Mouse (Mus musculus) forebrain, postnatal 0 days (tissue): ENCODE measurements around the gene Vps13a. TPM values are rescaled to one million over a fixed set of nuclear protein-coding genes. Genes with fewer than 3 reads are reported as not detected.
A peak's percentile ranks its signal among the peaks of the same experiment; 100 is the strongest.

Source experiments
- ATAC-seq: fragments of 200-750 bp; cut with Nextera tagmentation; 2 replicates; pipeline ENCODE4 v1.8.0; 2017; ENCODE audit warnings: mild to moderate bottlenecking, moderate library complexity
- DNase-seq: peaks from one replicate; pipeline ENCODE4 v3.0.0-alpha.2; 2015
- H3K27ac ChIP-seq: fragments of 300-500 bp; sonication (generic); 2 replicates; pipeline ENCODE4 v1.5.1; 2014; ENCODE audit warnings: low read depth, mild to moderate bottlenecking, antibody characterized with exemption, low read length, moderate library complexity, mixed read lengths
- H3K27me3 ChIP-seq: fragments of 300-500 bp; sonication (generic); 2 replicates; pipeline ENCODE4 v1.6.1; 2014; ENCODE audit warnings: mild to moderate bottlenecking, low read length, mixed read lengths; ENCODE audit not compliant: insufficient read depth
- H3K36me3 ChIP-seq: fragments of 300-500 bp; sonication (generic); 2 replicates; pipeline ENCODE4 v1.6.1; 2014; ENCODE audit warnings: mild to moderate bottlenecking, moderate library complexity; ENCODE audit not compliant: insufficient read depth
- H3K4me1 ChIP-seq: fragments of 300-500 bp; sonication (generic); 2 replicates; pipeline ENCODE4 v1.6.1; 2014; ENCODE audit warnings: antibody characterized with exemption; ENCODE audit not compliant: insufficient read depth
- H3K4me2 ChIP-seq: fragments of 300-500 bp; sonication (generic); 2 replicates; pipeline ENCODE4 v1.6.1; 2014; ENCODE audit warnings: low read depth, mild to moderate bottlenecking, moderate library complexity
- H3K4me3 ChIP-seq: fragments of 300-500 bp; sonication (generic); 2 replicates; pipeline ENCODE4 v1.5.1; 2014; ENCODE audit warnings: low read depth, low read length, mixed read lengths
- H3K9ac ChIP-seq: fragments of 300-500 bp; sonication (generic); 2 replicates; pipeline ENCODE4 v1.6.1; 2014; ENCODE audit warnings: mild to moderate bottlenecking
- H3K9me3 ChIP-seq: fragments of 300-500 bp; sonication (generic); 2 replicates; pipeline ENCODE4 v1.6.1; 2016; ENCODE audit warnings: low read length
- CTCF ChIP-seq: sonication (generic); IDR thresholded peaks from 2 replicates; pipeline ENCODE4 v1.5.1; 2016; ENCODE audit warnings: antibody characterized with exemption, control low read depth, low read depth
- WGBS: fragments of 180-500 bp; shearing (Covaris S2); extraction: QIAGEN DNeasy Blood & Tissue Kit; methylation state at CpG from one replicate; pipeline ENCODE4 v1.1.7; 2014; 5-methylcytosine and 5-hydroxymethylcytosine counted together
- polyA plus RNA-seq: library from polyadenylated mRNA; unstranded; fragments of >200 nt; fragmentation: Nextera tagmentation; extraction: Ambion mirVana; gene quantifications from 2 replicates; pipeline ENCODE4 v1.2.1, GENCODE M21; 2015
- total RNA-seq: library from RNA; depleted of rRNA; stranded (reverse); fragments of >200 nt; gene quantifications from 2 replicates; pipeline ENCODE4 v1.2.3, GENCODE M21; 2014

Vps13a gene
- total and polyA plus RNA-seq, 2 experiments from 2014 or later, result 5.4 to 23.5 TPM

DNA sequence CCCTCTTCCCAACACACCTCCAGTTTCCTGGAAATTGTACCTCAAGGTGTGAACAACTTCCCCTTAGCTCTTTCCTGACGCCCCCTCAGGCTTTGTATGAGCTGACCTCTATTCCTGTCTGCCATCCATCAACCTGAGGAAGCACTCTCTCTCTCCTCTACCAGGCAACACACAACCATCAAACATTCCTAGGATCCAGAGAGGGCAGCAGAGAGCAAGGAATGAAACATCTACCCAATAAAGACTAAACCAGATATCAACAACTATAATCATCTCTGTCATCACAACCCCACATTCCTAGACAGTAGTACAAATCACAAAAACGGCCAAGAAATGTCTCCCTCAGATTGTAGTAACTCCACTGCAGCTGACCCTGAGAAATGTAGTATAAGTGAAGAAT is 52.0 kb downstream of the Vps13a start:
- no peaks in the 10 kb centered on the region for H3K27me3 ChIP-seq
- H3K9ac ChIP-seq, result no peak overlapping the region
- TF ChIP-seq CTCF, result peak; percentile 31; the same call in 1 of the 2 replicates
- H3K36me3 ChIP-seq, result no peaks in the 10 kb centered on the region
- no peak overlapping the region for H3K4me3 ChIP-seq
- ATAC-seq (no peak), DNase-seq (no peak)
- no peak overlapping the region for H3K27ac ChIP-seq
- 79% methylated on average over 2 of the region's 2 CpGs for WGBS
- no peaks in the 10 kb centered on the region for H3K9me3 ChIP-seq
- no peaks in the 10 kb centered on the region for H3K4me1 ChIP-seq
- H3K4me2 ChIP-seq, result no peak overlapping the region

DNA sequence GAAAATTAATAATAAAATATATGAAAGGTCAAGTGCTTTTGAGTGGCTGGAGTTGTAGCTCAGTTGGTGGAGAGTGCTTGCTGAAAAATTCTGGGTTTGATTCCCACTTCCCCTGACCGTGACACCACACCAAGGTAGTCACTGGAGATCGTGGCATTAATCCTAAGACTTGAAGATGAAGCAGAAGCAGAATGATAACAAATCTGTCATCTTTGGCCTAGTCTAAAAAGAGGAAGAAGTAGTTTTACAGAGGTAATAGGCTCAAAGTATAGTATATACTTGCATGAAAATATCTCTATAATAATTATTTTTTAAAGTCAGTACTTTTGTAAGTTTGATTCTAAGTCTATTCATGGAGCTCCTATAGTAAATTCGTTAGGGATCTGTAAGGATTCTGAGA is 65.5 kb downstream of the Vps13a start:
- no peaks in the 10 kb centered on the region for H3K27me3 ChIP-seq
- DNase-seq (no peak), ATAC-seq (no peak)
- whole genome bisulfite sequencing, result 94% methylated on average over 3 of the region's 3 CpGs
- TF ChIP-seq CTCF, result no peak
- no peaks in the 10 kb centered on the region for H3K36me3 ChIP-seq
- H3K4me1 ChIP-seq, result no peaks in the 10 kb centered on the region
- no peak overlapping the region for H3K4me2 ChIP-seq
- H3K9ac ChIP-seq, result no peak overlapping the region
- H3K4me3 ChIP-seq, result no peak overlapping the region
- no peak overlapping the region for H3K27ac ChIP-seq
- H3K9me3 ChIP-seq, result no peaks in the 10 kb centered on the region

DNA sequence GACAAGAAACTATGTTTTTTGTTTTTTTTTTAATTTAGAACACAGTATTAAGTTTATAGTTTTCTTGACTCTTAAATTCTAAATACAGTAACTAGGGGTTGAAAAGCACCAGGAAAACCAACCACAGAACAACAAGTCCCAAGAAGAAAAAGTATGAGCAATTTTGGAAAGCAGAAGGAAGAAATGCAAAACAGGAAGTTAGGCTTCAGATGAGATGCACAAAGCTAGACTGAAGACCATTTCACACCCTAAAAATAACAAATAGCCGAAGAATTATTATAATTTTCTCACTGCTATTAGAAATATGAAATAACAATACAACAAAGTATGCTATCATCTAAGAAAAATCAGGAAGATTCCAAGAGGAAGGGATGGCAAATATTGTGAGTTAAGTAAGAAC is 78.9 kb downstream of the Vps13a start:
- no peak overlapping the region for H3K4me3 ChIP-seq
- no peaks in the 10 kb centered on the region for H3K4me1 ChIP-seq
- DNase-seq, result no peak
- no peak for TF ChIP-seq CTCF
- no peak overlapping the region for H3K4me2 ChIP-seq
- WGBS, result 92% methylated on average over 1 of the region's 1 CpGs
- ATAC-seq, result no peak
- no peaks in the 10 kb centered on the region for H3K9me3 ChIP-seq
- no peaks in the 10 kb centered on the region for H3K36me3 ChIP-seq
- H3K27me3 ChIP-seq, result no peaks in the 10 kb centered on the region
- no peak overlapping the region for H3K27ac ChIP-seq
- H3K9ac ChIP-seq, result no peak overlapping the region

GRCm38 (mm10) chr19:16684922-16685321 is 95.8 kb downstream of the Vps13a start:
- WGBS, result 97% methylated on average over 4 of the region's 4 CpGs
- ATAC-seq, result no peak

GRCm38 (mm10) chr19:16684210-16684609 is 96.5 kb downstream of the Vps13a start:
- no peak overlapping the region for H3K27ac ChIP-seq
- H3K9me3 ChIP-seq, result no peaks in the 10 kb centered on the region
- no peak for TF ChIP-seq CTCF
- no peak overlapping the region for H3K4me3 ChIP-seq
- no peak for ATAC-seq
- H3K4me1 ChIP-seq, result no peaks in the 10 kb centered on the region
- 84% methylated on average over 2 of the region's 2 CpGs for WGBS
- H3K36me3 ChIP-seq, result no peaks in the 10 kb centered on the region
- H3K4me2 ChIP-seq, result no peak overlapping the region
- H3K9ac ChIP-seq, result no peak overlapping the region
- H3K27me3 ChIP-seq, result no peaks in the 10 kb centered on the region
- DNase-seq, result no peak

More at GRCm38 (mm10) chr19:16684922-16685321, 95.8 kb downstream of the Vps13a start:
- Histone ChIP-seq H3K9me3 (no peaks in the 10 kb centered on the region), H3K36me3 (no peaks in the 10 kb centered on the region), H3K4me3 (no peak overlapping the region), H3K4me1 (no peaks in the 10 kb centered on the region), H3K9ac (no peak overlapping the region), H3K4me2 (no peak overlapping the region), H3K27ac (no peak overlapping the region), H3K27me3 (no peaks in the 10 kb centered on the region)
- no peak for TF ChIP-seq CTCF
- DNase-seq, result no peak

- no peaks in the 10 kb centered on the region for H3K27me3 ChIP-seq
- H3K9me3 ChIP-seq, result no peaks in the 10 kb centered on the region
- no peak overlapping the region for H3K4me2 ChIP-seq
- 42% methylated on average over 14 of the region's 14 CpGs for WGBS
- H3K27ac ChIP-seq, result no peak overlapping the region
- ATAC-seq (peak; percentile 74; the same call in 1 of the 2 replicates), DNase-seq (no peak)
- no peaks in the 10 kb centered on the region for H3K36me3 ChIP-seq
- H3K4me1 ChIP-seq, result no peaks in the 10 kb centered on the region
- H3K9ac ChIP-seq, result no peak overlapping the region
- H3K4me3 ChIP-seq, result no peak overlapping the region
- no peak for TF ChIP-seq CTCF
Measured at GRCm38 (mm10) chr19:16625610-16626395, 154.9 kb downstream of the Vps13a start.

- Histone ChIP-seq H3K4me2 (no peak overlapping the region), H3K27ac (no peak overlapping the region), H3K9ac (no peak overlapping the region), H3K4me1 (no peaks in the 10 kb centered on the region), H3K9me3 (no peaks in the 10 kb centered on the region), H3K27me3 (no peaks in the 10 kb centered on the region), H3K36me3 (no peaks in the 10 kb centered on the region), H3K4me3 (no peak overlapping the region)
- DNase-seq, result no peak
- TF ChIP-seq CTCF, result no peak
- ATAC-seq, result no peak
Measured at GRCm38 (mm10) chr19:16624994-16625393, 155.7 kb downstream of the Vps13a start.
